ENCODE assay signal across 25 mouse cellular contexts in genomic region chr5:14415234-14415862, GRCm38 (mm10).
DNase-seq lines count a peak whose midpoint lies in the region; ATAC-seq and TF ChIP-seq lines count a peak whose summit lies in the region.
"Had no signal": no experiment of that assay in that cellular context is flagged by ENCODE, and none has a peak within 500 bp of the region (broad histone marks: within the 10 kb centered on the region; RNA-seq: fewer than 3 reads in every experiment).

No protein-coding gene starts in this region.

- H3K4me3 ChIP-seq in forebrain, embryonic 14.5 days (ENCODE audit: low read depth, low read length), result no peak overlapping the region
- no peak overlapping the region for H3K4me3 ChIP-seq in forebrain, embryonic 11.5 days (ENCODE audit: low read depth, low read length)
- H3K4me3 ChIP-seq in left cerebral cortex, adult 2 months, result no peak overlapping the region
- H3K4me3 ChIP-seq in neural tube, embryonic 15.5 days (replicated peaks), result no peak overlapping the region
- H3K4me3 ChIP-seq: forebrain, embryonic 10.5 days; heart, embryonic 12.5 days; hindbrain, embryonic 10.5 days; limb, embryonic 13.5 days; liver, embryonic 12.5 days; midbrain, embryonic 10.5 days had no signal

- 73% methylated on average over 1 of the region's 1 CpGs for WGBS in forebrain, embryonic 14.5 days
- WGBS in forebrain, embryonic 11.5 days, result 83% methylated on average over 1 of the region's 1 CpGs
- WGBS in neural tube, embryonic 15.5 days, result 59% methylated on average over 1 of the region's 1 CpGs

- peak; percentile 1 for DNase-seq in forebrain, embryonic 14.5 days (ENCODE audit: low spot score)
- DNase-seq in forebrain, embryonic 11.5 days (ENCODE audit: low spot score), result no peak
- DNase-seq in left cerebral cortex, postnatal 14 days (ENCODE audit: low spot score in 2 of 2), result peak; percentile 3 to 26
- no peak for DNase-seq in left cerebral cortex, adult 2 months (ENCODE audit: extremely low spot score in 1 of 2, low spot score in 2 of 2)
- DNase-seq in layer of hippocampus, adult 18-20 months (ENCODE audit: low spot score in 2 of 2), result peak; percentile 36 to 49
- DNase-seq in right cerebral cortex, postnatal 14 days, result peak; percentile 20
- no peak for DNase-seq in gastrocnemius, postnatal 4 days (ENCODE audit: low spot score in 2 of 2)
- DNase-seq: adrenal gland, adult 2 months; cerebellum, adult 9-10 months; gastrocnemius, postnatal 10 days; heart, adult 11 months; heart, postnatal 10 days; kidney, postnatal 36 days; lung, adult 18-20 months; lung, postnatal 10 days; thymus, adult 18-20 months; thymus, postnatal 36 days had no signal

- H3K9me3 ChIP-seq in forebrain, embryonic 14.5 days (replicated peaks; ENCODE audit: control insufficient read depth, low read length), result no peaks in the 10 kb centered on the region
- H3K9me3 ChIP-seq in forebrain, embryonic 11.5 days (ENCODE audit: control insufficient read depth, low read length), result no peaks in the 10 kb centered on the region
- no peaks in the 10 kb centered on the region for H3K9me3 ChIP-seq in neural tube, embryonic 15.5 days (replicated peaks)
- H3K9me3 ChIP-seq: liver, embryonic 12.5 days; midbrain, embryonic 10.5 days had no signal

- H3K4me2 ChIP-seq in forebrain, embryonic 14.5 days (ENCODE audit: low read length), result no peak overlapping the region
- no peak overlapping the region for H3K4me2 ChIP-seq in forebrain, embryonic 11.5 days (ENCODE audit: low read depth, low read length, severe bottlenecking)
- no peak overlapping the region for H3K4me2 ChIP-seq in neural tube, embryonic 15.5 days
- H3K4me2 ChIP-seq: heart, embryonic 12.5 days; limb, embryonic 13.5 days; liver, embryonic 12.5 days had no signal

- H3K27me3 ChIP-seq in forebrain, embryonic 14.5 days (replicated peaks; ENCODE audit: control insufficient read depth, insufficient read depth, low read length), result no peaks in the 10 kb centered on the region
- no peaks in the 10 kb centered on the region for H3K27me3 ChIP-seq in forebrain, embryonic 11.5 days (ENCODE audit: control insufficient read depth, insufficient read depth, low read length)
- no peaks in the 10 kb centered on the region for H3K27me3 ChIP-seq in neural tube, embryonic 15.5 days (replicated peaks)
- H3K27me3 ChIP-seq: heart, embryonic 12.5 days; limb, embryonic 13.5 days; liver, embryonic 12.5 days had no signal

- H3K4me1 ChIP-seq in forebrain, embryonic 14.5 days (ENCODE audit: control insufficient read depth, insufficient read depth, low read length), result no peaks in the 10 kb centered on the region
- no peaks in the 10 kb centered on the region for H3K4me1 ChIP-seq in forebrain, embryonic 11.5 days (replicated peaks; ENCODE audit: control insufficient read depth, insufficient read depth, low read length)
- no peaks in the 10 kb centered on the region for H3K4me1 ChIP-seq in neural tube, embryonic 15.5 days
- H3K4me1 ChIP-seq: forebrain, embryonic 10.5 days; heart, embryonic 12.5 days; hindbrain, embryonic 10.5 days; limb, embryonic 13.5 days; liver, embryonic 12.5 days; midbrain, embryonic 10.5 days had no signal

- no peak overlapping the region for H3K9ac ChIP-seq in forebrain, embryonic 14.5 days (ENCODE audit: low read length)
- H3K9ac ChIP-seq in forebrain, embryonic 11.5 days (ENCODE audit: low read length), result no peak overlapping the region
- no peak overlapping the region for H3K9ac ChIP-seq in neural tube, embryonic 15.5 days (replicated peaks)
- H3K9ac ChIP-seq: heart, embryonic 12.5 days; limb, embryonic 13.5 days; liver, embryonic 12.5 days had no signal

- TF ChIP-seq CTCF in left cerebral cortex, adult 2 months (IDR thresholded peaks at IDR 0.05), result no peak

- no peak overlapping the region for H3K27ac ChIP-seq in forebrain, embryonic 14.5 days (ENCODE audit: low read depth, low read length)
- no peak overlapping the region for H3K27ac ChIP-seq in forebrain, embryonic 11.5 days (ENCODE audit: low read depth, low read length)
- no peak overlapping the region for H3K27ac ChIP-seq in left cerebral cortex, adult 2 months
- no peak overlapping the region for H3K27ac ChIP-seq in neural tube, embryonic 15.5 days (replicated peaks)
- H3K27ac ChIP-seq: forebrain, embryonic 10.5 days; hindbrain, embryonic 10.5 days; limb, embryonic 13.5 days; liver, embryonic 12.5 days; midbrain, embryonic 10.5 days had no signal

- H3K36me3 ChIP-seq in forebrain, embryonic 14.5 days (ENCODE audit: control insufficient read depth, insufficient read depth, low read length), result no peaks in the 10 kb centered on the region
- no peaks in the 10 kb centered on the region for H3K36me3 ChIP-seq in forebrain, embryonic 11.5 days (ENCODE audit: control insufficient read depth, insufficient read depth, low read length)
- H3K36me3 ChIP-seq in neural tube, embryonic 15.5 days, result no peaks in the 10 kb centered on the region
- H3K36me3 ChIP-seq: forebrain, embryonic 10.5 days; heart, embryonic 12.5 days; hindbrain, embryonic 10.5 days; limb, embryonic 13.5 days; liver, embryonic 12.5 days; midbrain, embryonic 10.5 days had no signal

- intact Hi-C loops in left cerebral cortex, postnatal 14 days (cut with DNase I), result no loop called here
- intact Hi-C loops in left cerebral cortex, adult 2 months (cut with DNase I), result no loop called here

- no peak for ATAC-seq in forebrain, embryonic 14.5 days
- ATAC-seq in forebrain, embryonic 11.5 days (replicated peaks; ENCODE audit: low FRiP score), result no peak
- no peak for ATAC-seq in neural tube, embryonic 15.5 days (ENCODE audit: low FRiP score)
- ATAC-seq: intestine, postnatal 0 days; liver, embryonic 12.5 days had no signal

Comparison
In these comparisons a context has a peak if more than half of its experiments do, and no peak if none do; other contexts are left out.
1. DNase-seq: peak in forebrain, embryonic 14.5 days (single experiment), left cerebral cortex, postnatal 14 days (2 of 2), layer of hippocampus, adult 18-20 months (2 of 2) and right cerebral cortex, postnatal 14 days (single experiment); none in forebrain, embryonic 11.5 days (single experiment), left cerebral cortex, adult 2 months (0 of 2) and gastrocnemius, postnatal 4 days (0 of 2).